Mouse (Mus musculus) forebrain, embryonic 16.5 days (tissue): ENCODE measurements at regions not wholly inside any gene's neighbourhood (a gene's known extent, or its start where the extent isn't known, plus 50 kb on each side); places are given as distances from the start of the nearest gene placed in this dataset.

Experiments
- ATAC-seq: fragments of 200-750 bp; cut with Nextera tagmentation; 2 replicates; pipeline ENCODE4 v1.8.0; 2017; ENCODE audit warnings: mild to moderate bottlenecking, moderate library complexity
- H3K27ac ChIP-seq: fragments of 300-500 bp; sonication (generic); 2 replicates; pipeline ENCODE4 v1.5.1; 2014; ENCODE audit warnings: low read length, control low read depth
- H3K27me3 ChIP-seq: fragments of 300-500 bp; sonication (generic); replicated peaks from 2 replicates; pipeline ENCODE4 v1.6.1; 2014; ENCODE audit warnings: low read length; ENCODE audit not compliant: control insufficient read depth, insufficient read depth
- H3K36me3 ChIP-seq: fragments of 300-500 bp; sonication (generic); 2 replicates; pipeline ENCODE4 v1.6.1; 2014; ENCODE audit not compliant: control insufficient read depth, insufficient read depth
- H3K4me1 ChIP-seq: fragments of 300-500 bp; sonication (generic); replicated peaks from 2 replicates; pipeline ENCODE4 v1.6.1; 2014; ENCODE audit warnings: low read length; ENCODE audit not compliant: control insufficient read depth, insufficient read depth
- H3K4me2 ChIP-seq: fragments of 300-500 bp; sonication (generic); 2 replicates; pipeline ENCODE4 v1.6.1; 2014; ENCODE audit warnings: mild to moderate bottlenecking, low read length, control low read depth
- H3K4me3 ChIP-seq: fragments of 300-500 bp; sonication (generic); replicated peaks from 2 replicates; pipeline ENCODE4 v1.5.1; 2014; ENCODE audit warnings: mild to moderate bottlenecking, low read length, control low read depth
- H3K9ac ChIP-seq: fragments of 300-500 bp; sonication (generic); replicated peaks from 2 replicates; pipeline ENCODE4 v1.6.1; 2014; ENCODE audit warnings: low read depth, low read length, control low read depth
- H3K9me3 ChIP-seq: fragments of 300-500 bp; sonication (generic); 2 replicates; pipeline ENCODE4 v1.6.1; 2016; ENCODE audit warnings: low read length; ENCODE audit not compliant: control insufficient read depth
- WGBS: fragments of 180-500 bp; shearing (Covaris S2); extraction: QIAGEN DNeasy Blood & Tissue Kit; methylation state at CpG from one replicate; pipeline ENCODE4 v1.1.7; 2014; 5-methylcytosine and 5-hydroxymethylcytosine counted together

DNA sequence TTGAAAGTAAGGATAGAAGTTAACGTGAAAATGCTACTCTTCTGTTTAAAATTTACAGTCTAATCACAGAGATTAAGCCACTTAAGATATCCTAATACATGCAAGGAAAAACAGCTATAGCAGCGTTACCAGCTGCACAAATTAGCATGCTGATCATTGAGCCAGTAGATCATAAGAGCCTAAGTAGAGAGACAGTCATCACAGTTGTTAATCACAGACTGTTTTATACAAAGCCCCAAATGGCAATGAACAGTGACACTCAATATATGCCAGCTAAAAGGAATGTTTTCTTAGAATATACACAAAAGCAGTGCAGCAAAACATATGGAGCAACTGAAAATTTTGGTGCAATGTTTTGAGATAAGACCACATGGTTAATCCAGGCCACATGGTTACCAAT is 64.7 kb upstream of the Ppp1r3a start:
- WGBS: 32% methylated on average over 2 of the region's 2 CpGs
- H3K27me3 ChIP-seq: no peaks in the 10 kb centered on the region
- H3K4me2 ChIP-seq: no peak overlapping the region
- peak; percentile 98 for ATAC-seq
- no peak overlapping the region for H3K4me3 ChIP-seq
- no peak overlapping the region for H3K9ac ChIP-seq
- H3K36me3 ChIP-seq: no peaks in the 10 kb centered on the region; the same call in 1 of the 2 replicates
- no peaks in the 10 kb centered on the region for H3K4me1 ChIP-seq
- no peaks in the 10 kb centered on the region for H3K9me3 ChIP-seq
- no peak overlapping the region; the same call in 1 of the 2 replicates for H3K27ac ChIP-seq

DNA sequence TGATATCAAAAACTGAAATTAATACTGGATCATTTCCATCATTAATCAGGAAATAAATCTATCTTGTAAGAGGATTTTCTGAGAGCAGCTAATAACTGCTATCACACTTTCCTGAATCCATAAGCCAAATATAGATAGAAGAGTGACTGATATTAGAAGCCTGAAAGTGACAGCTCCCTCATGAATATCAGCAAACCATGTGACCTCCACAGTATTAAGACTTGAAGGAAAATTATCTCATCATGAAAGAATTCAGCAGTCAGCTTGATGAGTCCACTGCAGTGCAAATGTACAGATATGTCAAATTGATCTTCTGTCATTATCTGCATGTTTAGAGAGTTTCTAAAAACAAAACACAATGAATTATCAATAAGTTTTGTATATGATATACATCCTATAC is 69.7 kb upstream of the Ppp1r3a start:
- no peaks in the 10 kb centered on the region for H3K27me3 ChIP-seq
- peak; percentile 69; the same call in 1 of the 2 replicates for ATAC-seq
- H3K36me3 ChIP-seq: no peaks in the 10 kb centered on the region; the same call in 1 of the 2 replicates
- H3K9me3 ChIP-seq: no peaks in the 10 kb centered on the region
- no peaks in the 10 kb centered on the region for H3K4me1 ChIP-seq
- H3K4me2 ChIP-seq: no peak overlapping the region
- H3K9ac ChIP-seq: no peak overlapping the region
- no peak overlapping the region for H3K27ac ChIP-seq
- no peak overlapping the region for H3K4me3 ChIP-seq

DNA sequence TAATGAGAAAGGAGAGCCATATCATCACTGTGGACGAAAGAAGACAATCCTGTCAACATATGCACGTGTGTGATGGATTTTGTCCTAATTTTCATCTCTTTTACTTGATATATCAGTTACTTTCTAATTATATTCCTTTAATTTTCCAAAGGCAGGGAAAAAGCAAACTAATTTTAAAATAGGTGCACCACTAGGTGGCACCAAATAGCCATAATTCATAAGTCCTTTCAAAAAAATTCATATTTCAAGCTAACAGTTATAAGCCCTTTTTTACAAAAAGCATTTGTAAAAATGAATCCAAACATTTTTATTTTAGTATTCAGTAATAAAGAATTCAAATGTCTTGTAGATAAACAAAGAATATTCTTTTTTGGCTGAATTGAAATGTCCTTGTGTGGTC is 62.2 kb upstream of the Foxp2 start:
- Histone ChIP-seq H3K27me3 (no peaks in the 10 kb centered on the region), H3K4me1 (no peaks in the 10 kb centered on the region), H3K4me2 (no peak overlapping the region), H3K36me3 (no peaks in the 10 kb centered on the region), H3K9ac (no peak overlapping the region), H3K4me3 (no peak overlapping the region), H3K9me3 (no peaks in the 10 kb centered on the region), H3K27ac (no peak overlapping the region)
- ATAC-seq: no peak
- WGBS: 5% methylated on average over 2 of the region's 2 CpGs
